Mouse (Mus musculus) small intestine, adult 2 months (tissue): ENCODE data around the gene Abca12.

Experiments used
- CTCF ChIP-seq: fragments of 200-500 bp; IDR thresholded peaks from 2 replicates; pipeline ENCODE4 v1.5.1; 2012; ENCODE audit warnings: low read depth, mild to moderate bottlenecking, control low read depth, inconsistent platforms, low read length, moderate library complexity, mixed read lengths; ENCODE audit not compliant: insufficient replicate concordance, insufficient read length; ENCODE audit errors: extremely low read depth
- POLR2A ChIP-seq: fragments of 200-500 bp; IDR thresholded peaks from 2 replicates; pipeline ENCODE4 v1.6.1; 2012; ENCODE audit warnings: low read depth, mild to moderate bottlenecking, control low read depth, inconsistent platforms, low read length, moderate library complexity

GRCm38 (mm10) chr1:71421741-71422333, 7.1 kb upstream of the Abca12 start:
- TF ChIP-seq CTCF: no peak
- no peak for TF ChIP-seq POLR2A
